ENCODE assay signal across 12 mouse cellular contexts in the genomic region with DNA sequence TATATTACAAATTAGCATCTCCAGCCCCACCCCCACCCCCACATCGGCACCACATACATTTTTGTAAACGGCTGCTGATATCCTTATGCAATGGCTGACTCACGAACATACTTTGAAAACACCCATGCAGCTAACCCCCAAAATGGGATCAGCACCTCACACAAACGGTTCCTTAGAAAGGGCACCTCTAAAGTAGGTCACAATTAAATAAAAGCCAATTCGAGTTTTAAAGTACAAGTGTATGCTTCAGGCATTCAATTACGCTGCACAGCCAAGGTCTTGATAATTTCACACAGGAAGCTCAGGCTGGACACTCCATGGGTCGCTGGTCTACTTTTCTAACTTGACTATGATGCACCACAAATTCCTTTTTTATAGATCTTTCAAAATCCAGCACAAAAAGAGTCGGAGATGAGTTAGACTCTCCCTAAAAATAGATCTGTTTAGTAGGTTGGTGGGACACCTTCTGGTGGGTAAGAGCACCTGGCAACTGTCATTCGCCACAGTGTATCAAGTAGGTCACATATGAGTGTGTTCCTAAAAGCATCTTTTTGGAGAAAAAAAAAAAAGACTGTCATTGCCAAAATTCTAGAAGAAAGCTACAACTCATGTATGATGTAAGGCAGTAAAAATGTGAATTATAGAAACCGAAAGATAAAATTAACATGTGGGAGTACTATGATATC. TPM values are rescaled to one million over a fixed set of nuclear protein-coding genes. Genes with fewer than 3 reads are reported as not detected.
"Had no signal": no experiment of that assay in that cellular context is flagged by ENCODE, and none has a peak within 500 bp of the region (broad histone marks: within the 10 kb centered on the region; RNA-seq: fewer than 3 reads in every experiment).

No protein-coding gene starts in this region.

- H3K27me3 ChIP-seq: limb, embryonic 13.5 days; midbrain, embryonic 13.5 days; neural tube, embryonic 15.5 days had no signal

- DNase-seq: kidney, adult 9 months; kidney, postnatal 36 days; layer of hippocampus, adult 9-11 months; left cerebral cortex, postnatal 4 days; lung, adult 18-20 months had no signal

- H3K4me1 ChIP-seq: limb, embryonic 13.5 days had no signal

- H3K4me3 ChIP-seq: limb, embryonic 13.5 days; midbrain, embryonic 13.5 days; myocyte; neural tube, embryonic 15.5 days had no signal

- H3K4me2 ChIP-seq: limb, embryonic 13.5 days; midbrain, embryonic 13.5 days; neural tube, embryonic 15.5 days had no signal

- H3K9ac ChIP-seq: limb, embryonic 13.5 days; liver, embryonic 14.5 days; midbrain, embryonic 13.5 days; neural tube, embryonic 15.5 days had no signal

- H3K36me3 ChIP-seq: limb, embryonic 13.5 days; midbrain, embryonic 13.5 days; neural tube, embryonic 15.5 days had no signal

- H3K27ac ChIP-seq: kidney, postnatal 0 days; limb, embryonic 13.5 days; liver, embryonic 14.5 days; midbrain, embryonic 13.5 days; neural tube, embryonic 15.5 days had no signal

- ATAC-seq: midbrain, embryonic 13.5 days had no signal

- H3K9me3 ChIP-seq: limb, embryonic 13.5 days; midbrain, embryonic 13.5 days; neural tube, embryonic 15.5 days had no signal

RNA-seq across cellular contexts. Expression of gene Pip5k1b, which starts 52.8 kb away (rescaled TPM):
- polyA plus RNA-seq: liver, adult 2 months had no signal
